Mouse (Mus musculus) intestine, embryonic 14.5 days (tissue): ENCODE data around the gene Gab1. TPM values are rescaled to one million over a fixed set of nuclear protein-coding genes. Genes with fewer than 3 reads are reported as not detected.

ENCODE experiments used
- ATAC-seq: fragments of 200-750 bp; cut with Nextera tagmentation; replicated peaks from 2 replicates; pipeline ENCODE4 v1.8.0; 2017; ENCODE audit warnings: low read depth, moderate number of reproducible peaks, moderate TSS enrichment, moderate library complexity; ENCODE audit not compliant: low FRiP score, low TSS enrichment
- DNase-seq: peaks from one replicate; pipeline ENCODE4 v3.0.0-alpha.2; 2018; ENCODE audit warnings: low spot score
- H3K27ac ChIP-seq: fragments of 300-500 bp; sonication (generic); 2 replicates; pipeline ENCODE4 v1.5.1; 2014; ENCODE audit warnings: low read depth, mild to moderate bottlenecking, control low read depth
- H3K27me3 ChIP-seq: fragments of 300-500 bp; sonication (generic); replicated peaks from 2 replicates; pipeline ENCODE4 v1.6.1; 2014; ENCODE audit warnings: low read length, control low read depth; ENCODE audit not compliant: control insufficient read depth, insufficient read depth
- H3K36me3 ChIP-seq: fragments of 300-500 bp; sonication (generic); 2 replicates; pipeline ENCODE4 v1.6.1; 2014; ENCODE audit warnings: low read length, control low read depth; ENCODE audit not compliant: control insufficient read depth, insufficient read depth
- H3K4me1 ChIP-seq: fragments of 300-500 bp; sonication (generic); replicated peaks from 2 replicates; pipeline ENCODE4 v1.6.1; 2014; ENCODE audit warnings: low read length, control low read depth, mixed read lengths; ENCODE audit not compliant: control insufficient read depth, insufficient read depth
- H3K4me2 ChIP-seq: fragments of 300-500 bp; sonication (generic); 2 replicates; pipeline ENCODE4 v1.6.1; 2014; ENCODE audit warnings: low read length
- H3K4me3 ChIP-seq: fragments of 300-500 bp; sonication (generic); 2 replicates; pipeline ENCODE4 v1.5.1; 2014; ENCODE audit warnings: low read depth, low read length, control low read depth, mixed read lengths
- H3K9ac ChIP-seq: fragments of 300-500 bp; sonication (generic); 2 replicates; pipeline ENCODE4 v1.6.1; 2014; ENCODE audit warnings: mild to moderate bottlenecking, low read length
- H3K9me3 ChIP-seq: fragments of 300-500 bp; sonication (generic); 2 replicates; pipeline ENCODE4 v1.6.1; 2016; ENCODE audit warnings: low read length, control low read depth; ENCODE audit not compliant: control insufficient read depth
- WGBS: fragments of 180-500 bp; shearing (Covaris S2); extraction: QIAGEN DNeasy Blood & Tissue Kit; methylation state at CpG from one replicate; pipeline ENCODE4 v1.1.7; 2014; 5-methylcytosine and 5-hydroxymethylcytosine counted together
- polyA plus RNA-seq: library from polyadenylated mRNA; unstranded; fragments of >200 nt; fragmentation: Nextera tagmentation; extraction: Ambion mirVana; gene quantifications from 2 replicates; pipeline ENCODE4 v1.2.1, GENCODE M21; 2014

Gab1 gene
- polyA plus RNA-seq, 1 experiment from 2014 or later, result 23.9 TPM

DNA sequence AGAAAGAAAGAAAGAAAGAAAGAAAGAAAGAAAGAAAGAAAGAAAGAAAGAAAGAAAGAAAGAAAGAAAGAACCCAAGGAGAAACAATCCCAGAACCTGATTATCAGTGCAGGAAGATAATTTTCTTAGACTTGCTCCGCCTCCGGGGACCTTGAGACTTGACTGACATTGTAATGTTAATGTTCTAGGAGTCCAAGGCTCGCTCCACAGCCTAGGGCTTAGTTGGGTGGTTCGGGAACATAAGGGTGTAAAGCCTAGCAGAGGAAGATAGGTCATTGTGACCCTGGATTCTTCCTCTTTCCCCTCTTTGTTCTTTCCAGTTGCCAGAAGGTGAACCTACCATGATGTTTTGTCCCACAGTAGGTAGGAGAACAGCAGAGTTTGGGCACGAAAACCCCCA lies 31.1 kb upstream of the Gab1 start:
- H3K4me2 ChIP-seq, result no peak overlapping the region
- H3K27me3 ChIP-seq, result no peaks in the 10 kb centered on the region
- H3K4me3 ChIP-seq, result no peak overlapping the region
- no peak overlapping the region for H3K27ac ChIP-seq
- peaks cover 14% of the 10 kb centered on the region; the same call in 1 of the 2 replicates for H3K4me1 ChIP-seq
- no peaks in the 10 kb centered on the region for H3K36me3 ChIP-seq
- H3K9me3 ChIP-seq, result no peaks in the 10 kb centered on the region
- WGBS, result 88% methylated on average over 5 of the region's 5 CpGs
- no peak for ATAC-seq
- no peak overlapping the region for H3K9ac ChIP-seq
- no peak for DNase-seq

DNA sequence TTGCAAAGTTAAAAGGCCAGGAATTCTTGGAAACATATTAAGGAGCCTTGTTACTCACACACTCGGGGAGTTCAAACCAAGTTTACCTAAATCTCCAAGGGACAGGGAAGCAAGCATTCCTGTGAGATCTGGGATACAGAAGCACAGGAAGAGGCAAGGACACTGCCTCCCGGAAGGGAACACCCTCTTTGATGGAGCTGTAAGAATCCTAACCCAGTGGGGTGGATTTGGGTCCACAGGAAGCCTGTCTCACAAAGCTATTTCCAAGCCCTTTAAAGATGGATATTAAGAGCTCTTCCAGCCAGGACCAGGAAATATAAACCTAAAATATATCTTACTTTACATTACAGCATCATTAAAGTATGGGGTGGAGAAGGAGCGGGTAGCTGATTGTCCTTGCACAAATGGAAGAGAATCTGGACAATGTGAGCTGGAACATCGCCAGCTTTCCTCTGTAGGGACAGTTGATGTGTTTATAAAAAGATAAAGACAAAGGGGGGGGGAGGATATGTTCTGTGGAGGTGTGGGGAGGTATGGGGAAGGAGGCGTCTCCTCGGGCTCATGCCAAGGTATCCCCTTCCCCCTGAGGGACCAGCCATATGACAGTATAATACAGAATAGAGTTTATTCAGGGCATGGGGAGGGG lies 28.1 kb upstream of the Gab1 start:
- no peak for DNase-seq
- peaks cover 14% of the 10 kb centered on the region; the same call in 1 of the 2 replicates for H3K4me1 ChIP-seq
- WGBS, result 36% methylated on average over 6 of the region's 6 CpGs
- 0 out of 2 replicates have a peak, but pooled peaks have one; percentile 40 for ATAC-seq
- no peaks in the 10 kb centered on the region for H3K36me3 ChIP-seq
- peak overlapping the region; percentile 36; the same call in 1 of the 2 replicates for H3K27ac ChIP-seq
- H3K9ac ChIP-seq, result no peak overlapping the region
- no peak overlapping the region for H3K4me2 ChIP-seq
- no peaks in the 10 kb centered on the region for H3K9me3 ChIP-seq
- no peaks in the 10 kb centered on the region for H3K27me3 ChIP-seq
- H3K4me3 ChIP-seq, result no peak overlapping the region

DNA sequence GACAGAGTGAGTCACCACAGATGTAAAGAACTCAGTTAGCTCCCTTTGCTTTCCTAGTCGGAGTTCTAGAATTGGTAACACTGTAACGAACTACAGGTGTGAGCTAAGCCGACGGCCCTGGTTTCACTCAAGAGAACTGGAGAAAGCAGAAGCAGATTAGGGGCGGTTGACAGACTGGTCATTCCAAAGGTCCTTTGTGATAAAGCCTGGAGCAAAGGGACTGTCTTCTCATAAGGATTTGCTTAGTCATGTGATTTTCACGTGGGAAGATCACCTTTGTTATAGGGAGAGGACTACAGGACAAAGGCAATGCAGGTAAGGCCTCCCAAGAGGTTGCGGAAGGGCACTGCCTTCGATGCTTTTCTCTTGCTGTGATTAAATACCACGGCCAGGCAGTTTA lies 22.0 kb upstream of the Gab1 start:
- no peak overlapping the region for H3K9ac ChIP-seq
- H3K4me2 ChIP-seq, result no peak overlapping the region
- no peaks in the 10 kb centered on the region for H3K36me3 ChIP-seq
- ATAC-seq (no peak), DNase-seq (no peak)
- H3K9me3 ChIP-seq, result no peaks in the 10 kb centered on the region
- no peak overlapping the region for H3K4me3 ChIP-seq
- no peaks in the 10 kb centered on the region for H3K4me1 ChIP-seq
- H3K27me3 ChIP-seq, result no peaks in the 10 kb centered on the region
- 78% methylated on average over 9 of the region's 9 CpGs for WGBS
- no peak overlapping the region for H3K27ac ChIP-seq

DNA sequence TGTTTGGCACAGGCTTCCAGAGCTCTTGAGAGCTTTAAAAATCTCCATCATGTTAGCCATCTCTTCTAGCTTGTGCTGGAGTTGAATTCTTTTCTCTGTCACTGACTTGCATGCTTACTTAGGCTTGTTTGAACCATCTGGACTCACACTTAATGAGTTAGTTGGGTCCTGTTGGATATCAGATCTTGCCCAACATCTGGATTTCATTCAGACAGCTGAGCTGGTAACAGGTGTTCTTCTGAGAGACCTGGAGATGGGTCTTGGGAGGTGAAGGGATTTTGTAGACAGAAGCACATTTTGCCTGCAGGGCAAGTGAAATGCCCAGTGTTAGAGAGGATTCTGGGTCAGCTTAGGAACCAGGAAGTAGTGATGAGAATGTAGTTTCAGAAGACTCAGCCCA lies 19.0 kb upstream of the Gab1 start:
- no peak for DNase-seq
- peaks cover 10% of the 10 kb centered on the region for H3K4me1 ChIP-seq

DNA sequence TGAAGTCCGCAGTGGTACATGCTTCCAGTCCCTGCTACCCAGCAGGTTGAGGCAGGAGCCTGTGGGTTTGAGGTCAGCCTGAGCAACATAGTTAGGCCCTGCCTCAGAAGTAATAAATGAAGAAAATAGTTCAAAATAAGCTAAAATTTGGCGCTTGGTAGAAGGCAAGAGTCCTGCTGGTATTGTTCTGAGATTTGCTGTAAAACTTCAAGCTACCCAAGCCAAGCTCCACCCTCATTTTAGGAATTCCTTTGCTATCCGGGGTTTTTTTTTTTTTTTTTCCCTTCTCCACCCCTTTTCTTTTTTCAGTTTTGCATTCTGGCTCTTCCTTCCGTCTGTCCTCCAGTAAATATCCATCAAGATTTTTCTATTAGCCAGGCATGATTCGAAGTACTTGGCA lies 15.7 kb upstream of the Gab1 start:
- no peaks in the 10 kb centered on the region for H3K36me3 ChIP-seq
- ATAC-seq, result no peak
- H3K27ac ChIP-seq, result no peak overlapping the region
- 67% methylated on average over 5 of the region's 5 CpGs for WGBS
- H3K27me3 ChIP-seq, result no peaks in the 10 kb centered on the region
- no peak overlapping the region for H3K4me2 ChIP-seq
- H3K4me1 ChIP-seq, result peaks cover 10% of the 10 kb centered on the region
- H3K9ac ChIP-seq, result no peak overlapping the region
- no peak overlapping the region for H3K4me3 ChIP-seq
- no peaks in the 10 kb centered on the region for H3K9me3 ChIP-seq
- no peak for DNase-seq

More for the DNA sequence above, 19.0 kb upstream of the Gab1 start:
- Histone ChIP-seq H3K9me3 (no peaks in the 10 kb centered on the region), H3K36me3 (no peaks in the 10 kb centered on the region), H3K4me3 (no peak overlapping the region), H3K4me2 (no peak overlapping the region), H3K27me3 (no peaks in the 10 kb centered on the region), H3K9ac (no peak overlapping the region), H3K27ac (no peak overlapping the region)
- no peak for ATAC-seq

DNA sequence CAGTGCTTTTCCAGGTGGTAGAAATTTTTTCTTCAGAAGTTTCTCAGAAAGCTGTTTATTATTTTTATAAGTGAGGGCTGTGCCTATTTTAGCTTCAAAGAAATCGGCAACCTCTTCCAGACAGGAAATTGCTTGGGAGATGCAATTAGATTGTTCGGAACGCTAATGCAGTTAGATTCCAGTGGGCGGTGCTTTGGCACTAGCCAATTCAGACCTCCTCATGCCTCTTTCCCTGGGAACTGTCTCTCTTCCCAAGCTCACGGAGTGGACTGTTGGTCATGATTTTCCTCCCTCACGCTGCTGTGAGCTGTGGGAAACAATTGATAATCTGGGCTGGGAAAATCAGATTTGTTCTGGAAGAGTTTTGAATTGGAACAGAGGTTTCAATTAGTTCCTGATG lies 15.1 kb upstream of the Gab1 start:
- H3K4me1 ChIP-seq, result peaks cover 10% of the 10 kb centered on the region
- no peaks in the 10 kb centered on the region for H3K27me3 ChIP-seq
- H3K4me3 ChIP-seq, result no peak overlapping the region
- H3K27ac ChIP-seq, result no peak overlapping the region
- no peak for DNase-seq
- no peak overlapping the region for H3K9ac ChIP-seq
- no peaks in the 10 kb centered on the region for H3K9me3 ChIP-seq
- ATAC-seq, result no peak
- 20% methylated on average over 6 of the region's 6 CpGs for WGBS
- H3K36me3 ChIP-seq, result no peaks in the 10 kb centered on the region
- peak overlapping the region; percentile 40 for H3K4me2 ChIP-seq

DNA sequence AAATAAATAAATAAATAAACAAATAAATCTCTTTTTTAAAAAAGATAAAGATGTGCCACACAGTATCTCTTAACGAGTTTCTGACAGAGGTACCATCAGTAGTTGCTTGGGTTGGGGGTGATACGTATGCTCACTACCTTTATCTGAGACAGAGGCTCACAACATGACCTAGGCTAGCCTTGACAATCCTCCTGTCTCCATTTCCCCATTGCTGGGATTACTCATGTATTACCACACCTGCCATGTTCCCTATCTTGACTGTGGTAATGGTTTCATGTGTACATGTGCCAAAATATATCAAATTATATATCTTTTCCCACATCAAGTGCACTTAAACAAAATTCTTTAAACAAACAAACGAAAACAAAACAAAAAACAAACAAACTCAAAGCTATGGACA lies 14.2 kb upstream of the Gab1 start:
- Histone ChIP-seq H3K27ac (no peak overlapping the region), H3K4me2 (no peak overlapping the region), H3K9me3 (no peaks in the 10 kb centered on the region), H3K27me3 (no peaks in the 10 kb centered on the region), H3K36me3 (no peaks in the 10 kb centered on the region), H3K4me3 (no peak overlapping the region), H3K9ac (no peak overlapping the region), H3K4me1 (peaks cover 10% of the 10 kb centered on the region)
- 81% methylated on average over 3 of the region's 3 CpGs for whole genome bisulfite sequencing
- DNase-seq (no peak), ATAC-seq (no peak)

DNA sequence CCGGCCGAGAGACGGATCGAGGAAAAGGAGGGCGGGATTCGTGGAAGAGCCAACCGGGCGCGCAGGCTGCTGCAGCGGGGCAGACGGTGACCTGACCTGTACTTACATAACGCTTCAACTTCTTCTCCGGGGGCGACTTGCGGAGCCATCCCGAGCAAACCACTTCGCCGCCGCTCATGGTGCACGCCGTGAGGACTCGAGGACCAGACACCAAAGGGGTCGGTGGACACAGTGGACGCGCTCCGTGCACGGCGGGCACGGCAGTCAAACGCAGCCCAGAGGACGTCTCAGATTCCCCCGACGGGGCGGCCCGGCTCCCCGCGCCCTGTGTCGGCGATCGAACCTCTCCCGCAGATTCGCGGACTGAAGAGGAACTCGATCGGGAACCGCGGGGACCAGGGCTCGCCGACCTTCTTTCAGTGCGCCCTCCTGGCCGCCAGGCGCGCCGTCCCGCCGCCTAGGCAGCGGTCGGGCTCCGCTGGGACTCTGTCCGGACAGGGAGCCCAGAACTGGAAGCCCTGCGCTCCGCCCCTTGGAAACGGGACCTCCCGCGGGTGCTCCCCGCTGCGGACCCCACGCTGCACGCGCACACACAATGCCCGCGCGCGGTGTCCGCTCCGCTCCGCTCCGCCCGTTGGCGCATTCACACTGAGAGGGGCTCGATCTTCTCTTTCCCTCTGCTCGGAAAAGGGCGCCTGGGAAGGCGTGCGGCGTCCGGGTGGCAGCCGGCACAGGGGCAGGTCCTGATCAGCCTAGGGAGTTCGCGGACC lies 708 bp downstream of the Gab1 start:
- ATAC-seq (peak; percentile 70), DNase-seq (peak; percentile 88)
- WGBS, result under 1% methylated on average over 89 of the region's 90 CpGs
- no peaks in the 10 kb centered on the region for H3K36me3 ChIP-seq
- peak overlapping the region; percentile 93 for H3K4me3 ChIP-seq
- no peaks in the 10 kb centered on the region for H3K27me3 ChIP-seq
- H3K9ac ChIP-seq, result peak overlapping the region; percentile 89
- H3K4me2 ChIP-seq, result peak overlapping the region; percentile 65
- H3K4me1 ChIP-seq, result peaks cover 4% of the 10 kb centered on the region
- H3K27ac ChIP-seq, result peak overlapping the region; percentile 97
- H3K9me3 ChIP-seq, result no peaks in the 10 kb centered on the region
